Mouse (Mus musculus) stomach, embryonic 16.5 days (tissue): ENCODE measurements at regions not wholly inside any gene's neighbourhood (a gene's known extent, or its start where the extent isn't known, plus 50 kb on each side); places are given as distances from the start of the nearest gene placed in this dataset.

Experiments
- ATAC-seq: fragments of 200-750 bp; cut with Nextera tagmentation; 2 replicates; pipeline ENCODE4 v1.8.0; 2017; ENCODE audit warnings: moderate number of reproducible peaks, moderate TSS enrichment; ENCODE audit not compliant: insufficient read depth, low FRiP score
- H3K27ac ChIP-seq: fragments of 300-500 bp; sonication (generic); 2 replicates; pipeline ENCODE4 v1.5.1; 2014; ENCODE audit warnings: low read length
- H3K27me3 ChIP-seq: fragments of 300-500 bp; sonication (generic); 2 replicates; pipeline ENCODE4 v1.6.1; 2014; ENCODE audit warnings: low read length, control low read depth, mixed read lengths; ENCODE audit not compliant: control insufficient read depth, insufficient read depth
- H3K36me3 ChIP-seq: fragments of 300-500 bp; sonication (generic); 2 replicates; pipeline ENCODE4 v1.6.1; 2014; ENCODE audit warnings: low read length; ENCODE audit not compliant: control insufficient read depth, insufficient read depth
- H3K4me1 ChIP-seq: fragments of 300-500 bp; sonication (generic); 2 replicates; pipeline ENCODE4 v1.6.1; 2014; ENCODE audit warnings: low read length, control low read depth, mixed read lengths; ENCODE audit not compliant: control insufficient read depth, insufficient read depth
- H3K4me2 ChIP-seq: fragments of 300-500 bp; sonication (generic); 2 replicates; pipeline ENCODE4 v1.6.1; 2014; ENCODE audit warnings: low read depth, low read length, mixed read lengths
- H3K4me3 ChIP-seq: fragments of 300-500 bp; sonication (generic); replicated peaks from 2 replicates; pipeline ENCODE4 v1.5.1; 2014; ENCODE audit warnings: mild to moderate bottlenecking, low read length
- H3K9ac ChIP-seq: fragments of 300-500 bp; sonication (generic); 2 replicates; pipeline ENCODE4 v1.6.1; 2014; ENCODE audit warnings: low read length
- H3K9me3 ChIP-seq: fragments of 300-500 bp; sonication (generic); replicated peaks from 2 replicates; pipeline ENCODE4 v1.6.1; 2016; ENCODE audit warnings: low read length, control low read depth; ENCODE audit not compliant: control insufficient read depth
- WGBS: fragments of 180-500 bp; shearing (Covaris S2); extraction: QIAGEN DNeasy Blood & Tissue Kit; methylation state at CpG from one replicate; pipeline ENCODE4 v1.1.7; 2014; 5-methylcytosine and 5-hydroxymethylcytosine counted together

GRCm38 (mm10) chr13:60001637-60002036 is 175.5 kb downstream of the Gas1 start:
- Histone ChIP-seq H3K4me1 (no peaks in the 10 kb centered on the region), H3K4me3 (no peak overlapping the region), H3K4me2 (no peak overlapping the region), H3K27ac (no peak overlapping the region), H3K36me3 (no peaks in the 10 kb centered on the region), H3K9me3 (no peaks in the 10 kb centered on the region), H3K9ac (no peak overlapping the region), H3K27me3 (no peaks in the 10 kb centered on the region)
- no peak for ATAC-seq
- WGBS: 65% methylated on average over 4 of the region's 4 CpGs

- H3K27ac ChIP-seq: no peak overlapping the region
- no peaks in the 10 kb centered on the region for H3K9me3 ChIP-seq
- H3K4me3 ChIP-seq: no peak overlapping the region
- no peak overlapping the region for H3K4me2 ChIP-seq
- H3K9ac ChIP-seq: no peak overlapping the region
- H3K27me3 ChIP-seq: no peaks in the 10 kb centered on the region
- ATAC-seq: no peak
- 58% methylated on average over 8 of the region's 8 CpGs for WGBS
- H3K4me1 ChIP-seq: no peaks in the 10 kb centered on the region
- no peaks in the 10 kb centered on the region for H3K36me3 ChIP-seq
These were observed 176.4 kb downstream of the Gas1 start for GRCm38 (mm10) chr13:60000618-60001347.

GRCm38 (mm10) chr13:59997431-59997830 is 174.5 kb upstream of the Tut7 start:
- Histone ChIP-seq H3K4me2 (no peak overlapping the region), H3K4me1 (no peaks in the 10 kb centered on the region), H3K9ac (no peak overlapping the region), H3K4me3 (no peak overlapping the region), H3K27me3 (no peaks in the 10 kb centered on the region), H3K36me3 (no peaks in the 10 kb centered on the region), H3K9me3 (no peaks in the 10 kb centered on the region), H3K27ac (no peak overlapping the region)
- WGBS: 84% methylated on average over 3 of the region's 3 CpGs
- no peak for ATAC-seq

- Histone ChIP-seq H3K36me3 (no peaks in the 10 kb centered on the region), H3K4me3 (no peak overlapping the region), H3K27me3 (no peaks in the 10 kb centered on the region), H3K27ac (no peak overlapping the region), H3K9ac (no peak overlapping the region), H3K9me3 (no peaks in the 10 kb centered on the region), H3K4me2 (no peak overlapping the region), H3K4me1 (no peaks in the 10 kb centered on the region)
- no peak for ATAC-seq
- 53% methylated on average over 13 of the region's 13 CpGs for WGBS
These were observed 173.3 kb upstream of the Tut7 start for GRCm38 (mm10) chr13:59996146-59996814.

GRCm38 (mm10) chr13:59992780-59993501 is 170.0 kb upstream of the Tut7 start:
- Histone ChIP-seq H3K9me3 (no peaks in the 10 kb centered on the region; the same call in 1 of the 2 replicates), H3K4me3 (no peak overlapping the region), H3K36me3 (no peaks in the 10 kb centered on the region), H3K4me2 (no peak overlapping the region), H3K9ac (no peak overlapping the region), H3K27me3 (no peaks in the 10 kb centered on the region), H3K4me1 (no peaks in the 10 kb centered on the region), H3K27ac (no peak overlapping the region)
- WGBS: 56% methylated on average over 11 of the region's 11 CpGs
- no peak for ATAC-seq

- Histone ChIP-seq H3K4me2 (no peak overlapping the region), H3K27ac (no peak overlapping the region), H3K4me1 (no peaks in the 10 kb centered on the region), H3K9ac (no peak overlapping the region), H3K4me3 (no peak overlapping the region), H3K9me3 (no peaks in the 10 kb centered on the region; the same call in 1 of the 2 replicates), H3K36me3 (no peaks in the 10 kb centered on the region), H3K27me3 (no peaks in the 10 kb centered on the region)
- ATAC-seq: no peak
These were observed 169.4 kb upstream of the Tut7 start for GRCm38 (mm10) chr13:59992346-59992745.

- Histone ChIP-seq H3K27me3 (no peaks in the 10 kb centered on the region), H3K9ac (no peak overlapping the region), H3K4me2 (no peak overlapping the region), H3K27ac (no peak overlapping the region), H3K9me3 (no peaks in the 10 kb centered on the region; the same call in 1 of the 2 replicates), H3K4me1 (no peaks in the 10 kb centered on the region), H3K4me3 (no peak overlapping the region), H3K36me3 (no peaks in the 10 kb centered on the region)
- ATAC-seq: no peak
- 61% methylated on average over 10 of the region's 10 CpGs for WGBS
These were observed 167.7 kb upstream of the Tut7 start for GRCm38 (mm10) chr13:59990402-59991280.

- ATAC-seq: no peak
- H3K27me3 ChIP-seq: no peaks in the 10 kb centered on the region
- H3K9ac ChIP-seq: no peak overlapping the region
- no peak overlapping the region for H3K4me2 ChIP-seq
- H3K36me3 ChIP-seq: no peaks in the 10 kb centered on the region
- WGBS: 73% methylated on average over 7 of the region's 7 CpGs
- no peaks in the 10 kb centered on the region; the same call in 1 of the 2 replicates for H3K9me3 ChIP-seq
- no peak overlapping the region for H3K27ac ChIP-seq
- no peak overlapping the region for H3K4me3 ChIP-seq
- no peaks in the 10 kb centered on the region for H3K4me1 ChIP-seq
These were observed 165.5 kb upstream of the Tut7 start for GRCm38 (mm10) chr13:59988393-59988965.
